Mouse (Mus musculus): ENCODE results near the gene AC124108.1. TPM values are rescaled to one million over a fixed set of nuclear protein-coding genes. Genes with fewer than 3 reads are reported as not detected.
"Not testable (repeated sequence)": the region's sequence is repeated elsewhere in the genome, so short reads cannot be mapped to it uniquely, and the experiment has no call there.

AC124108.1 gene
- polyA plus RNA-seq, 1 experiment from 2014 or later, result 0.19 TPM

- H3K4me1 ChIP-seq, result peaks cover 17% of the 10 kb centered on the region; the same call in 1 of the 2 replicates
These were observed 38.1 kb upstream of the AC124108.1 start for GRCm38 (mm10) chr1:132153086-132153690.

GRCm38 (mm10) chr1:132153691-132154090, 37.6 kb upstream of the AC124108.1 start:
- Histone ChIP-seq H3K4me1 (peaks cover 21% of the 10 kb centered on the region), H3K27ac (no peak overlapping the region), H3K9ac (no peak overlapping the region), H3K4me2 (replicated peaks) (no peak overlapping the region), H3K9me3 (no peaks in the 10 kb centered on the region), H3K27me3 (peaks cover 12% of the 10 kb centered on the region), H3K36me3 (no peaks in the 10 kb centered on the region), H3K4me3 (no peak overlapping the region)
- ATAC-seq (ENCODE audit: low FRiP score, low read depth), result no peak
- 11% methylated on average over 8 of the region's 8 CpGs for WGBS

More at GRCm38 (mm10) chr1:132153086-132153690, 38.1 kb upstream of the AC124108.1 start:
- H3K9me3 ChIP-seq, result no peaks in the 10 kb centered on the region
- H3K4me2 ChIP-seq (replicated peaks), result no peak overlapping the region
- WGBS, result 35% methylated on average over 15 of the region's 15 CpGs
- peaks cover 7% of the 10 kb centered on the region for H3K27me3 ChIP-seq
- no peak for ATAC-seq (ENCODE audit: low FRiP score, low read depth)
- H3K27ac ChIP-seq, result no peak overlapping the region
- H3K4me3 ChIP-seq, result no peak overlapping the region
- no peaks in the 10 kb centered on the region for H3K36me3 ChIP-seq
- no peak overlapping the region for H3K9ac ChIP-seq

DNA sequence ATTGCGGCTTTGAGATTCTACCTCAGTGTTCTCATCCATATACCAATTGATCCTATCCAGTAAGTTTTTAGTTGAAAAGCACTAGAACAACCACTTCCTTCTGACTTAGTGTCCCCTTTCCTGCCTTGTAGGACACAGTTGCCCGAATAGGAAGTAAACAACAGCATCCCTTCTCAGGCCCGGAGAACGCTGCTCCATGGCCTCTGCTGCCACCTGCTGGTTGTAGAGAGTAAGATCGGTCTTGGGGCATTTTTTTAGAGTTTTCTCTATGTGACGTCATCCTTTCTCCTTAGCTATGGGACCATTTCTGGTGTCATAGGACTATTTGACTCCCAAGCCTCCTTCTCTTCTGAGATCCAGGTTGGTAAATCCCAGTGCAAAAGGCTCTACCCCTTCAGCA, 35.5 kb upstream of the AC124108.1 start:
- no peaks in the 10 kb centered on the region for H3K9me3 ChIP-seq
- peaks cover 29% of the 10 kb centered on the region for H3K27me3 ChIP-seq
- peak; percentile 26; the same call in 1 of the 2 replicates for ATAC-seq (ENCODE audit: low FRiP score, low read depth)
- peaks cover 20% of the 10 kb centered on the region for H3K4me1 ChIP-seq
- no peak overlapping the region for H3K4me3 ChIP-seq
- H3K27ac ChIP-seq, result no peak overlapping the region
- no peak overlapping the region for H3K9ac ChIP-seq
- peak overlapping the region; percentile 19; the same call in 1 of the 2 replicates for H3K4me2 ChIP-seq (replicated peaks)
- WGBS, result 15% methylated on average over 6 of the region's 6 CpGs
- H3K36me3 ChIP-seq, result no peaks in the 10 kb centered on the region

DNA sequence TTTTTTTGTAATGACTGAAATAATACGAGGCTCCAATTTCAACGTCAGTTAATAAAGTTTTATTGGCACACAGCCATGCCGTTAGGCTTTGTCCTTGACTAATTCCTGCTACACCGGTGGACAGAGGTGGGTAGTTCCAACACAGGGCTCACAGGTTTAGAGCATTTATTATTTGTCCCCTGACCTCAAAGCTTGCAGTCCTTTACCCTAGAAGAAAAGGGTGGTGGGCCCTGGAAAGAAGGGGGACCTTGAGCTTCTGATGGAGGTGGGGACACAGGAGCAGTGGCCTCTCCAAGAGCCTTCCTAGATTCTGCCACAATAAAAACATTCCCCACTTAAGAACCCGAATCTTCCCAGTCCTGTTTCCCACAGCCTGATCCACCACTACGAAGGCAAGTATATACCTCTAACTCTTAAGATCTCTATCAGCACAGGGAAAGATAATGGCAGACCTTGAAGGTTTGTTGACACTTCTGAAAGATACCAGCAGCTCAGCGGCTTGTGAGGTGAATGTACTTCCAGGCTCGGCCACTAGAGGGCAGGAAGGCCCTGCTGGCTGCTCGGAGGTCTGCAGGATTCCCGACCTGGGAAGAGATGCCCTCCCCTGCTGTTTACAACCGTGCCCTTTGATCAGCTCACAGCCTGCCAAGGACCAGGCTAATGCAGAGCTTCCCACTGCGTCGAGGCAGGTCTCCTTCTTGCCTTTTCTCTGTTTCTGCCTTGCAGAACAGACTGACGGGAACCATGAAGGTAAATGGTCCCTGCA, 34.1 kb upstream of the AC124108.1 start:
- Histone ChIP-seq H3K27ac (no peak overlapping the region), H3K9ac (no peak overlapping the region), H3K4me3 (no peak overlapping the region), H3K4me1 (peaks cover 20% of the 10 kb centered on the region), H3K4me2 (replicated peaks) (peak overlapping the region; percentile 52), H3K9me3 (no peaks in the 10 kb centered on the region), H3K36me3 (no peaks in the 10 kb centered on the region), H3K27me3 (peaks cover 29% of the 10 kb centered on the region)
- 17% methylated on average over 14 of the region's 14 CpGs for WGBS
- ATAC-seq (ENCODE audit: low FRiP score, low read depth), result no peak; the same call in 1 of the 2 replicates

- Histone ChIP-seq H3K9me3 (no peaks in the 10 kb centered on the region), H3K4me3 (no peak overlapping the region), H3K36me3 (no peaks in the 10 kb centered on the region), H3K9ac (no peak overlapping the region), H3K27me3 (peaks cover 29% of the 10 kb centered on the region), H3K4me2 (replicated peaks) (peak overlapping the region; percentile 52), H3K4me1 (peaks cover 20% of the 10 kb centered on the region), H3K27ac (no peak overlapping the region)
- no peak for ATAC-seq (ENCODE audit: low FRiP score, low read depth)
- WGBS, result 24% methylated on average over 7 of the region's 7 CpGs
These were observed 33.4 kb upstream of the AC124108.1 start for GRCm38 (mm10) chr1:132157808-132158207.

- H3K4me1 ChIP-seq, result peaks cover 17% of the 10 kb centered on the region
- no peak overlapping the region for H3K4me3 ChIP-seq
- no peak overlapping the region for H3K9ac ChIP-seq
- no peaks in the 10 kb centered on the region for H3K9me3 ChIP-seq
- no peak overlapping the region for H3K27ac ChIP-seq
- ATAC-seq (ENCODE audit: low FRiP score, low read depth), result no peak
- peaks cover 37% of the 10 kb centered on the region for H3K27me3 ChIP-seq
- no peaks in the 10 kb centered on the region for H3K36me3 ChIP-seq
- 29% methylated on average over 2 of the region's 2 CpGs for WGBS
- H3K4me2 ChIP-seq (replicated peaks), result no peak overlapping the region
These were observed 32.5 kb upstream of the AC124108.1 start for GRCm38 (mm10) chr1:132158741-132159140.

- Histone ChIP-seq H3K4me1 (peaks cover 16% of the 10 kb centered on the region), H3K4me3 (no peak overlapping the region), H3K9me3 (no peaks in the 10 kb centered on the region), H3K27me3 (peaks cover 44% of the 10 kb centered on the region), H3K4me2 (replicated peaks) (no peak overlapping the region), H3K27ac (no peak overlapping the region), H3K36me3 (no peaks in the 10 kb centered on the region), H3K9ac (peak overlapping the region; percentile 19; the same call in 1 of the 2 replicates)
- ATAC-seq (ENCODE audit: low FRiP score, low read depth), result no peak
- WGBS, result 63% methylated on average over 4 of the region's 4 CpGs
These were observed 31.6 kb upstream of the AC124108.1 start for GRCm38 (mm10) chr1:132159681-132160080.

DNA sequence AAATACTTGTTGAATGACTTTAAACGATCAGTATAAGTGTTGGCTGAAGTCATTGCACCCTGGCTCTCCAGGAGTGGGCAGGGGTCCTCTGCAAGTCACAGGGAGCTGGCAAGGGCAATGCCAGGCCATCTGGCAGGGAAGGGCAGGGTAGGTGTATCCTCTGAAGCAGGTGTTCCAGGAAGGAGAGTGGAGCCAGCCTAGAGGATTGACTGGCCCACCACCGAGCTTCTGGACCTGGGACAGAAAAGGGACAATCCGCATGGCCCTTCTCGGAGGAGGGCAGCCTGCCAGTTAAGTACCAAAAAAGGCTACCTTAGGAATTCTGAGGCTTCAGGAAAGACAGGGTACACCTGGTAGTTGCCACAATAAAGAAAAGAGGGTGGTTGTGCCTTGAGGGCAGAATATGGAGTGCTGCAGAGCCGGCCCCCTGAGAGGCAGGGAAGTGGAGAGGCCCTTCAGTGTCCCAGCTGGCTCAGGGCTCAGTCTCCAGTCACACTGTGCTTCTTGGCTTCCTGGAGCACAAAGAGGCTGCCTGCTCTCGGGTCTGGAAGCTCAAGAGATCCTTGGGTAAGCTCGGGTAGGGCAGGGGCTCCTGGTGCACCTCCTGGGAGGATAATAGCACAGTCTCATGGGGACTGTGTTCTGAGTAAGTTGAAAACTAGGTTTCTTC, 29.9 kb upstream of the AC124108.1 start:
- ATAC-seq (ENCODE audit: low FRiP score, low read depth), result no peak
- H3K4me1 ChIP-seq, result peaks cover 16% of the 10 kb centered on the region
- 52% methylated on average over 7 of the region's 7 CpGs for WGBS
- no peaks in the 10 kb centered on the region for H3K9me3 ChIP-seq
- H3K27ac ChIP-seq, result no peak overlapping the region
- no peaks in the 10 kb centered on the region for H3K36me3 ChIP-seq
- peaks cover 45% of the 10 kb centered on the region for H3K27me3 ChIP-seq
- no peak overlapping the region for H3K4me3 ChIP-seq
- no peak overlapping the region for H3K4me2 ChIP-seq (replicated peaks)
- no peak overlapping the region for H3K9ac ChIP-seq

GRCm38 (mm10) chr1:132162618-132163017, 28.6 kb upstream of the AC124108.1 start:
- not testable (repeated sequence) for H3K9ac ChIP-seq; ATAC-seq (ENCODE audit: low FRiP score, low read depth); H3K9me3 ChIP-seq; H3K27ac ChIP-seq; H3K4me2 ChIP-seq (replicated peaks); H3K36me3 ChIP-seq; H3K4me3 ChIP-seq
- peaks cover 47% of the 10 kb centered on the region for H3K27me3 ChIP-seq
- H3K4me1 ChIP-seq, result peaks cover 13% of the 10 kb centered on the region
- 53% methylated on average over 9 of the region's 9 CpGs for WGBS

DNA sequence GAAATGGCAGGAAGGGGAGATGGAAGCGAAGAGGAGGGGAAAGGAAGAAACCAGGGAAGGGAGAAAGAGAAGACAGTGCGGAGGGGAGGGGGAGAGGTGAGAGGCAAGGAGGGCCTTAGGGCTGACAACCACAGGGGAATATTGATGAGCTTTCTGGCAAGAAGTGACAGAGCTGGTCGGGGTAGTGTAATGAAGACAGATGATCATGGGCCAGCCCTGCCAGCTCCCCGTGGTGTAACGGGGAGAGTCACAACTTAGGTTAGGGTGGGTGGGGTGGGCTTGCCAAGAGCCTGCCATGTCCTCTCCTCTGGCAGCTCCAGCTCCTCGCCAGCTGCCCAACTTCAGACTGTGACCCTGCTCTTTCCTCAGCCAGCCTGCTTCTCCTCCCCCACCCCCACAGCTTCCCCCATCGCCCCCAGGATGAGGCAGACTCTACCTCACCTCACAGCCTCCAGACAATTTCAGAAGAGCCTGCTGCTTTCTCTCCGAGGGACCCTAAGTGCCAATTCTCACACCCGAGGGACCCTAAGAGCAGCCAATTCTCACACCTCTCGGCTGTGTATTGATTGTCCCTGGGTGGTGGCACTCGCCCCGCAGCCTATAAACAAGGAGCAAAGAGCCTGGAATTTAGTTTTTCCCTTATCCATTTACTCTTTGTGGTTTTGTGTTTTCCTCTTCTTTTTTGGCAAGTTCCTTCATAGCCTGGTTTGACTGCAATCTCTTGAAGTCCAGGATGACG, 26.3 kb upstream of the AC124108.1 start:
- no peak overlapping the region for H3K4me2 ChIP-seq (replicated peaks)
- H3K9me3 ChIP-seq, result no peaks in the 10 kb centered on the region
- no peak for ATAC-seq (ENCODE audit: low FRiP score, low read depth)
- peaks cover 8% of the 10 kb centered on the region for H3K4me1 ChIP-seq
- H3K9ac ChIP-seq, result no peak overlapping the region
- no peaks in the 10 kb centered on the region for H3K36me3 ChIP-seq
- no peak overlapping the region for H3K27ac ChIP-seq
- H3K4me3 ChIP-seq, result no peak overlapping the region
- peaks cover 39% of the 10 kb centered on the region for H3K27me3 ChIP-seq
- WGBS, result 9% methylated on average over 13 of the region's 13 CpGs

DNA sequence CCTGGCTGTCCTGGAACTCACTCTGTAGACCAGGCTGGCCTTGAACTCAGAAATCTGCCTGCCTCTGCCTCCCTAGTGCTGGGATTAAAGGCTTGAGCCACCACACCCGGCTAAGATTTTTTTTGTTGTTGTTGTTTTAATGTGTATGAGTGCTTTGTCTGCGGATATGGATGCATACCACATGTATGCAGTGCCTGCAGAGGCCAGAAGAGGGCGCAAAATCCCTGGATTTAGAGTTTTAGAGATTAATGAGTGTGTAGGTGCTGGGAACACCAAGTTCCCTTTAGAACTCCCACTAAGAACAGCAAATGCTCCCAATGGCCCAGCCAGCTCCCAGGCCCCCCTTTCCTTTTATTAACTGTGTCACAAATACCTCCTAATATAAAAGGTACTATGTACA, 25.4 kb upstream of the AC124108.1 start:
- H3K9me3 ChIP-seq, result no peaks in the 10 kb centered on the region
- no peak overlapping the region for H3K4me3 ChIP-seq
- no peak overlapping the region for H3K27ac ChIP-seq
- 62% methylated on average over 3 of the region's 3 CpGs for WGBS
- H3K9ac ChIP-seq, result no peak overlapping the region
- peaks cover 11% of the 10 kb centered on the region for H3K4me1 ChIP-seq
- no peak overlapping the region for H3K4me2 ChIP-seq (replicated peaks)
- ATAC-seq (ENCODE audit: low FRiP score, low read depth), result no peak
- peaks cover 39% of the 10 kb centered on the region for H3K27me3 ChIP-seq
- H3K36me3 ChIP-seq, result no peaks in the 10 kb centered on the region

Measured in limb, embryonic 13.5 days (tissue).